Mouse (Mus musculus) heart, adult 2 months (tissue): ENCODE results near the gene Gm45808. TPM values are rescaled to one million over a fixed set of nuclear protein-coding genes. Genes with fewer than 3 reads are reported as not detected.
A peak's percentile ranks its signal among the peaks of the same experiment; 100 is the strongest.
"Not testable (repeated sequence)": the region's sequence is repeated elsewhere in the genome, so short reads cannot be mapped to it uniquely, and the experiment has no call there.

Source experiments
- DNase-seq, 2 experiments: peaks; one replicate each; pipeline ENCODE4 v3.0.0; 2021
- H3K27ac ChIP-seq: fragments of 200-600 bp; 2 replicates; pipeline ENCODE4 v1.8.1; 2022
- H3K27me3 ChIP-seq: fragments of 200-500 bp; 2 replicates; pipeline ENCODE4 v1.6.1; 2012; ENCODE audit warnings: mild to moderate bottlenecking, low read length, inconsistent platforms, mixed read lengths; ENCODE audit not compliant: control insufficient read depth, insufficient read depth
- H3K36me3 ChIP-seq: fragments of 200-500 bp; 2 replicates; pipeline ENCODE4 v1.6.1; 2012; ENCODE audit warnings: low read length, inconsistent platforms; ENCODE audit not compliant: control insufficient read depth, insufficient read depth
- H3K4me1 ChIP-seq: fragments of 200-500 bp; 2 replicates; pipeline ENCODE4 v1.6.1; 2011; ENCODE audit warnings: low read length; ENCODE audit not compliant: control insufficient read depth, insufficient read depth
- H3K4me3 ChIP-seq: fragments of 200-600 bp; 2 replicates; pipeline ENCODE4 v1.8.1; 2022
- H3K79me2 ChIP-seq: fragments of 200-500 bp; replicated peaks from 2 replicates; pipeline ENCODE4 v1.6.1; 2012; ENCODE audit warnings: mild to moderate bottlenecking, inconsistent platforms, low read length, moderate library complexity, mixed read lengths; ENCODE audit not compliant: control insufficient read depth, insufficient read depth
- H3K9ac ChIP-seq: fragments of 200-500 bp; 2 replicates; pipeline ENCODE4 v1.6.1; 2012; ENCODE audit warnings: low read depth, mild to moderate bottlenecking, control low read depth, inconsistent platforms, low read length, mixed read lengths
- CTCF ChIP-seq: fragments of 200-600 bp; IDR thresholded peaks from 2 replicates; pipeline ENCODE4 v1.8.1; 2022; ENCODE audit warnings: antibody characterized with exemption, mild to moderate bottlenecking, moderate library complexity
- EP300 ChIP-seq: fragments of 200-500 bp; IDR thresholded peaks from 2 replicates; pipeline ENCODE4 v1.6.1; 2011; ENCODE audit warnings: low read depth, low read length, control low read depth; ENCODE audit not compliant: insufficient read depth
- POLR2A ChIP-seq: fragments of 200-500 bp; IDR thresholded peaks from 2 replicates; pipeline ENCODE4 v1.6.1; 2011; ENCODE audit warnings: mild to moderate bottlenecking, low read depth, low read length, control low read depth; ENCODE audit not compliant: insufficient read depth
- WGBS: fragments of 180-500 bp; shearing (Covaris S2); methylation state at CpG from one replicate; pipeline ENCODE4 v1.1.7; 2018; 5-methylcytosine and 5-hydroxymethylcytosine counted together
- intact Hi-C: fragments of 180-260 bp; cut with DNase I; formaldehyde crosslinking; loops from one replicate; pipeline ENCODE4 v1.15.1; 2025
- polyA plus RNA-seq: library from polyadenylated mRNA; depleted of rRNA; stranded (reverse); fragments of >200 nt; gene quantifications from 2 replicates; pipeline ENCODE4 v1.2.3, GENCODE M21; 2012
- total RNA-seq, 2 experiments: library from RNA; stranded (reverse); gene quantifications; 2 replicates each; pipeline ENCODE4 v1.2.3; 2021

Gene Gm45808
- total and polyA plus RNA-seq, 3 experiments = 1.6 to 8.1 (median 4.8) TPM

DNA sequence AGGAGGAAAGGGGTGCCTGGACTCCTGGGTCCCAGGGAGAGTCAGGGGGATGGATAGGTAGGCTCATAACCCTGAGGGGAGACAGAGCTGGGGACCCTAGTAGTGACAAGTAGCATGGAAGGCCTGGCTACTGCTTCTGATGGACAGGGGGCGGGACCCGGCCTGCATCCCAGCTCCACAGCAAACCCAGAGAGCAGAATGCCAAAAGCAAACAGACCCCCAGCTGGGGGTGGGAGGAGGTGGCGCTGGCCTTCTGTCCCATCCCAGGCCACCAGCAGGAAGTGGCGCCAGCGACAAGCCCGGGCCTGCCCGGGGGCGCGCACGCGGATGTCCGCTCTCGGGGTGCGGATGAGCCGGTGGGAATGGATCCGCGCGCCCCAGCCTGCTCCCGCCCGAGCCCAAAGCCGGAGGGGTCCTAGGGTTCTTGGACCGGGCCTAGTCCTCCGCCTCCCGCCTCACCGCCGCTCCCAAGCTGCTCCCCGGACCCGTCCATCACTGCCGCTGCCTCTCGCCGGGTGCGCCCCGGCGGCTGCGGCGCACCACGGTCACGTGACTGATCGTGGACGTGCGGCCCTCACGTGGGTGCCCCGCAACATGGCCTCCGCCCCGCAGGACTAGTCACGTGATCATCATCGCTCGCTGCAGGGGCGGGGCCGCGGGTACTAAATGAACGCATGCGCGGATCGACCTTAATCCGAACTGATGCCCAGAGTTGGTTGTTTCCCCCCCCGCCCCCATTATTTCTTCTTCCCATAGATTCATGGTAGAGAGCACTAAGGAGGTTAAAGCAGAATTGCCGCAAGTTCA is 20.1 kb downstream of the Gm45808 start, which contains the start of gene Bax:
Bax (minus strand) TSS at position 616 of the 807 bp plus-strand sequence.
- intact Hi-C loops = loop anchor here (10.0 kb wide), 1 partner anchor 338 kb away; no protein-coding TSS in a partner anchor
- Histone ChIP-seq H3K4me1 (0 out of 2 replicates have a peak, but pooled peaks cover 3% of the 10 kb centered on the region), H3K4me3 (peak within 1 kb of the TSS; percentile 92), H3K9ac (peak within 1 kb of the TSS; percentile 93), H3K27ac (peak within 1 kb of the TSS; percentile 86), H3K79me2 (no peaks in the 10 kb centered on the region), H3K36me3 (no peaks in the 10 kb centered on the region), H3K27me3 (no peaks in the 10 kb centered on the region)
- TF ChIP-seq CTCF (peak; percentile 17; the same call in 1 of the 2 replicates), POLR2A (peak; percentile 76), EP300 (0 out of 2 replicates have a peak, but pooled peaks have one; percentile 68)
- under 1% methylated on average over 58 of the region's 58 CpGs for WGBS
- peak; percentile 95 to 96 for DNase-seq

DNA sequence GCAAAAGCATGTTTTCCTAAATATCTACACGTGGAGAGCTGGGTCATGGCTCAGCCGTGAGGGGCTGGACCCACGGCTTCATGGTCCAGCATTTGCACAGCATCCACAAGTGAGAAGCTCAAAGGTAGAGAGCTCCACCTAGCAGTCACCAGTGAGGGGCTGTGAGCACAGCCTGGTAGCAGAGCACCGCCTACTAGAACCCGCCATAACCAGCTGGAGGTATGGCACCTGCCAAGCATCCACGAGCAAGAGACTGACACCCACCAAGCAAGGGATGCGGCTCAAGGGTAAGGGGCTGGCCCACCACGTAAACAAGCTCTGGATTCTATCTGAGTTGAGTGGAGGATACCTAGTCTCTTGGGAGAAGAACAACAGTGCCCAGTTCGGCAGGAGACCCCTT is 21.1 kb downstream of the Gm45808 start:
- DNase-seq = no peak
- 78% methylated on average over 9 of the region's 9 CpGs for WGBS
- Histone ChIP-seq H3K4me3 (no peak overlapping the region; the same call in 1 of the 2 replicates), H3K27ac (no peak overlapping the region; the same call in 1 of the 2 replicates), H3K27me3 (no peaks in the 10 kb centered on the region), H3K79me2 (no peaks in the 10 kb centered on the region), H3K9ac (no peak overlapping the region), H3K36me3 (no peaks in the 10 kb centered on the region), H3K4me1 (peaks cover 8% of the 10 kb centered on the region)
- TF ChIP-seq CTCF (0 out of 2 replicates have a peak, but pooled peaks have one; percentile 14), EP300 (no peak)
- intact Hi-C loops = loop anchor here (10.0 kb wide), 1 partner anchor 339 kb away; no protein-coding TSS in a partner anchor

DNA sequence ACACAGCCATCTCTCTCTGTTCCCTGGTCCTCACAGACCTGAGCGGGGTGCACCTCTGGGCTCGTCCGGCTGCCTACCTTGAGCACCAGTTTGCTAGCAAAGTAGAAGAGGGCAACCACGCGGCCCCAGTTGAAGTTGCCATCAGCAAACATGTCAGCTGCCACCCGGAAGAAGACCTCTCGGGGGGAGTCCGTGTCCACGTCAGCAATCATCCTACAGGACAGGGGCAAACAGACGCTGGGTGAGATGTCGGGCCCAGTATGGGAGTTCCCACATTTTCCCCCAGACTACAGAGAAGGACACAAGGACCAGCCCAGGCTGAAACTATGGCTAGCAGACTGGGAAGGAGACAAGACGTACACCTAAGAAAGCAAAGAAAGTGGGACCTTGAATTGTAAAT is 21.5 kb downstream of the Gm45808 start:
- H3K27me3 ChIP-seq = no peaks in the 10 kb centered on the region
- WGBS = 95% methylated on average over 12 of the region's 12 CpGs
- no peak overlapping the region for H3K9ac ChIP-seq
- intact Hi-C loops = loop anchor here (10.0 kb wide), 1 partner anchor 340 kb away; no protein-coding TSS in a partner anchor
- TF ChIP-seq EP300 (no peak), POLR2A (no peak), CTCF (no peak)
- H3K79me2 ChIP-seq = no peaks in the 10 kb centered on the region
- no peak overlapping the region for H3K4me3 ChIP-seq
- peaks cover 11% of the 10 kb centered on the region for H3K4me1 ChIP-seq
- no peaks in the 10 kb centered on the region for H3K36me3 ChIP-seq
- no peak for DNase-seq
- H3K27ac ChIP-seq = no peak overlapping the region

DNA sequence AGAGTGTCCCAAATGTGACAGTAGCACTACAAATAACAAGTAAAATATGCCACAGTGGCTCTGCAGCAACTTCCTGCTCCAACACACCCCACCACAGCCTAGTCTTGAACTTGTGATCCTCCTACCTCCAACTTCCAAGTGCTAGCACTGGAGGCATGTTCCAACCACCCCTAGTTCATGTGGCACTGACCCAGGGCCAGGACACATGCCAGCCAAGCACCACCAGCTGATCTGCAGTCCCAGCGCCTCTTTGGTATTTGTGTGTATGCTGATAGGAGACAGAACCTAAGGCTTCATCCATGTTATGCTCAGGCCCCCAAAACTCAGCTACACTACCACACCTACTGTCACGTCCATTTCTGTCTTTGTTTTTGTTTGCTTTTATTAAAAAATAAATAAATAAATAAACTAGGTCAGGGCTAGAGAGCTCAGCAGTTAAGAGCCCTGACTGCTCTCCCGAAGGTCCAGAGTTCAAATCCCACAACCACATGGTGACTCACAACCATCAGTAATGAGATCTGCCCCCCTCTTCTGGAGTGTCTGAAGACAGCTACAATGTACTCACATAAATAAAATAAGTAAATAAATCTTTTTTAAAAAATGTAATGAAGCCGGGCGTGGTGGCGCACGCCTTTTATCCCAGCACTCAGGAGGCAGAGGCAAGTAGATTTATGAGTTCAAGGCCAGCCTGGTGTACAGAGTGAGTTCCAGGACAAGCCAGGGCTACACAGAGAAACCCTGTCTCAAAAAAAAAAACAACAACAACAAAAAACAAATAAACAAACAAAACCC is 22.4 kb downstream of the Gm45808 start:
- intact Hi-C loops = loop anchor here (5.0 to 10.0 kb wide), 2 partner anchors 238 to 341 kb away; no protein-coding TSS in a partner anchor

DNA sequence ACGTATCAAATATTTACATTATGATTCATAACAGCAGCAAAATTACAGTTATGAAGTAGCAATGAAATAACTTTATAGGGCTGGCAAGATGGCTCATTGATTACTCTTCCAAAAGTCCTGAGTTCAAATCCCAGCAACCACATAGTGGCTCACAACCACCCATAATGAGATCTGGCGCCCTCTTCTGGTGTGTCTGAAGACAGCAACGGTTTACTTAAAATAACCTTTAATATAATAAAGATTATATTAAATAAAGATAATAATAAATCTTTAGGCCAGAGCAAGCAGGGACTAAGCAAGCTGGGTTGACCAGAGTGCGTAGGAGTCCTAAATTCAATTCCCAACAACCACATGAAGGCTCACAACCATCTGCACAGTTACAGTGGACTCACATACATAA is 23.7 kb downstream of the Gm45808 start:
- H3K4me3 ChIP-seq, H3K36me3 ChIP-seq, H3K27me3 ChIP-seq, H3K27ac ChIP-seq, DNase-seq, H3K79me2 ChIP-seq, H3K9ac ChIP-seq: not testable (repeated sequence)
- peak; percentile 53 for TF ChIP-seq CTCF
- 77% methylated on average over 4 of the region's 4 CpGs for WGBS
- intact Hi-C loops = loop anchor here (5.0 to 10.0 kb wide), 2 partner anchors 239 to 342 kb away; no protein-coding TSS in a partner anchor
- peaks cover 11% of the 10 kb centered on the region for H3K4me1 ChIP-seq

More for the DNA sequence above, 22.4 kb downstream of the Gm45808 start:
- H3K79me2 ChIP-seq = no peaks in the 10 kb centered on the region
- DNase-seq = no peak
- H3K9ac ChIP-seq = no peak overlapping the region
- H3K36me3 ChIP-seq = no peaks in the 10 kb centered on the region
- H3K4me3 ChIP-seq = no peak overlapping the region
- 93% methylated on average over 7 of the region's 7 CpGs for WGBS
- TF ChIP-seq CTCF = no peak
- TF ChIP-seq POLR2A = no peak
- no peak for TF ChIP-seq EP300
- H3K4me1 ChIP-seq = peaks cover 11% of the 10 kb centered on the region
- no peak overlapping the region for H3K27ac ChIP-seq
- H3K27me3 ChIP-seq = no peaks in the 10 kb centered on the region
